Mouse (Mus musculus) megakaryocyte, embryonic 14.5 days (primary cell): ENCODE results near the gene Mks1. TPM values are rescaled to one million over a fixed set of nuclear protein-coding genes. Genes with fewer than 3 reads are reported as not detected.
"Not testable (repeated sequence)": the region's sequence is repeated elsewhere in the genome, so short reads cannot be mapped to it uniquely, and the experiment has no call there.

ENCODE experiments used
- H3K27me3 ChIP-seq: replicated peaks from 2 replicates; pipeline ENCODE3; 2012; ENCODE audit warnings: inconsistent platforms
- H3K36me3 ChIP-seq: replicated peaks from 2 replicates; pipeline ENCODE3; 2012; ENCODE audit warnings: low read length, inconsistent platforms, mixed read lengths
- H3K4me1 ChIP-seq: 2 replicates; pipeline ENCODE4 v1.6.1; 2012; ENCODE audit warnings: inconsistent platforms
- H3K4me3 ChIP-seq: replicated peaks from 2 replicates; pipeline ENCODE3; 2012; ENCODE audit warnings: moderate library complexity, mild to moderate bottlenecking, inconsistent platforms
- H3K9me3 ChIP-seq: 2 replicates; pipeline ENCODE4 v1.6.1; 2012; ENCODE audit warnings: inconsistent platforms
- FLI1 ChIP-seq: IDR thresholded peaks from 2 replicates; pipeline ENCODE4 v1.6.1; 2012; ENCODE audit warnings: low read length, inconsistent platforms, mixed read lengths
- GATA1 ChIP-seq: IDR thresholded peaks from 3 replicates; pipeline ENCODE4 v1.6.1; 2012; ENCODE audit warnings: mixed read lengths, low read length, inconsistent platforms, borderline replicate concordance
- polyA plus RNA-seq: library from polyadenylated mRNA; stranded (reverse); fragments of >175 nt; gene quantifications from 2 replicates; pipeline ENCODE4 v1.2.3, GENCODE M21; 2012; ENCODE audit warnings: low replicate concordance; ENCODE audit not compliant: insufficient read depth

The Mks1 gene
- polyA plus RNA-seq, 1 experiment: 3.8 TPM

DNA sequence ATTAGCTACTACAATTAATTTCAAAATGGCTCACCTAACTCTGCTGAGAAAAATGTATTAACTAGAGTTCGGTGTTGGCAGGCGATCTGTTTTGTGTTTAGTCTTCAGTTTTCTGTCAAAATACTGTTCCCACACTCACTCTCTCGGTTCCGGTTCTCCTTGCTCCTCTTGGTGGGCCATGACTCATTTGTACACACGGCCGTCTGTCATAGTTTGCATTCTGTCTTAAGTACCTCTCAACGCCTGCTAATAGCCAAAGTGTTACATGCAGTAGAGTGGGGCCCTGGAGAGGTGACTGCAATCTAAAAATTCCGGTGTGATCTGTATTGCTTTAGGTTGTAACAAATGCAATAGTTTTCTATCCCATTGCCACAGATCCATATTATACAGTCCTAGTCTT lies 12.3 kb upstream of the Mks1 start:
- no peak for TF ChIP-seq GATA1
- TF ChIP-seq FLI1: no peak
- Histone ChIP-seq H3K36me3 (no peaks in the 10 kb centered on the region), H3K4me3 (no peak overlapping the region), H3K27me3 (peaks cover 31% of the 10 kb centered on the region), H3K9me3 (no peaks in the 10 kb centered on the region), H3K4me1 (no peaks in the 10 kb centered on the region)

DNA sequence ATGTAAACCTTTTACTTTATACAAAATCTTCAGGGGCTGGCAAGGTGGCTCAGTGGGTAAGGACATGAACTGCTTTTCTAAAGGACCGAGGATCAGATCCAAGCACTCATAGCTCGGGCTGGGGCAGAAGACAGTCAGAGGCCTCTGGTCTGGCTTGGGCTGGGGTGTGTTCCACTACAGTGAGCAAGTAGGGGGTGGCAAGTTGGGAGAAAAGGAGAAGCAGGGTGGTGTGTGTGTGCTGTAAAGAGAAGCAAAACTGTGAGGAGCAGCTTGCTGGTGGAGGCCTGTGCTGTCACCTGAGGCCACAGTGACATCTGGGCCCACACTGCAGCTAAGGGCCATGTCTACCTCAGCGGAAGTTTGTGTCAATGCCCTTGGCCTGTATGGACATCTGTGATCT lies 11.6 kb upstream of the Mks1 start:
- Histone ChIP-seq H3K36me3 (no peaks in the 10 kb centered on the region), H3K4me1 (no peaks in the 10 kb centered on the region), H3K4me3 (peak overlapping the region; percentile 50), H3K27me3 (peaks cover 30% of the 10 kb centered on the region), H3K9me3 (no peaks in the 10 kb centered on the region)
- TF ChIP-seq GATA1: no peak
- no peak for TF ChIP-seq FLI1

GRCm38 (mm10) chr11:87846968-87847600 lies 5.9 kb upstream of the Mks1 start:
- Histone ChIP-seq H3K27me3 (peaks cover 15% of the 10 kb centered on the region), H3K4me3 (no peak overlapping the region), H3K9me3 (no peaks in the 10 kb centered on the region), H3K36me3 (no peaks in the 10 kb centered on the region), H3K4me1 (peaks cover 3% of the 10 kb centered on the region; the same call in 1 of the 2 replicates)
- TF ChIP-seq GATA1: no peak
- no peak for TF ChIP-seq FLI1

DNA sequence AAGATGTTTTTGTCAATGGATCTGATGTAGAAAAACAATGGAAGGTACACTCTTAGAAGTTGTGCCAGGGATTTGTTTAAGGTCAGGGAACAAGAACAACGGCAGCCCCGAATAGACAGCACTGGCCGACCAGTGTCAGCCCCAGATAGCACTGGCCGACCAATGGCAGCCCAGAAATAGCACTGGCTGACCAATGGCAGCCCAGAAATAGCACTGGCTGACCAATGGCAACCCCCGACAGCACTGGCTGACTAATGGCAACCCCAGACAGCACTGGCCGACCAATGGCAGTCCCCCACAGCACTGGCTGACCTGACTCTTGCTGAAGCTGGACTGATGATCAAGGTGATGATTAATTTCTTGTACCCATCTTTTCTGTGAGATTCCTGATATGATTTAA lies 5.1 kb upstream of the Mks1 start:
- TF ChIP-seq GATA1 (no peak), FLI1 (no peak)
- Histone ChIP-seq H3K27me3 (peaks cover 14% of the 10 kb centered on the region), H3K9me3 (no peaks in the 10 kb centered on the region), H3K4me1 (peaks cover 7% of the 10 kb centered on the region), H3K36me3 (no peaks in the 10 kb centered on the region), H3K4me3 (no peak overlapping the region)

DNA sequence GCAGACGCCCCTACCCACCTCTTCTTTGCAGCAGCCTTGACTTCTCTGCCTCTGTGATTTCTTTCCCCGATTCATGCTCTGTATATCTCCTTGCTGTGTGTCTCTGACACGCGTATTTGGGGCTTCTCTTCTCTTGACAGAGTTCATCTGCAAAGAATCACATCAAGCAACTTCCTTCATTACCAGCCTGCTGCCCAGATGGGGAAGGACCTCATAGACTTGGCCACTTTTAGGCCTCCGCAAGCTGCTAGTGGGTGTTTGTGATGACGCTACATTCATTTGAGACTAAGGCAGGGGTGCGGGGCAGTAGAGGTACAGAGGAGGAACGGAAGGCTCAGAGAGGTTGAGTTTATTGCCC lies 561 bp downstream of the Mks1 start:
- Histone ChIP-seq H3K36me3 (peaks cover 23% of the 10 kb centered on the region), H3K9me3 (no peaks in the 10 kb centered on the region), H3K4me3 (peak overlapping the region; percentile 93), H3K4me1 (peaks cover 16% of the 10 kb centered on the region), H3K27me3 (peaks cover 17% of the 10 kb centered on the region)
- TF ChIP-seq GATA1 (no peak), FLI1 (no peak)

- no peak for TF ChIP-seq GATA1
- TF ChIP-seq FLI1: no peak
- H3K9me3 ChIP-seq: no peaks in the 10 kb centered on the region
- H3K36me3 ChIP-seq: peaks cover 23% of the 10 kb centered on the region
- no peak overlapping the region for H3K4me3 ChIP-seq
- peaks cover 16% of the 10 kb centered on the region for H3K4me1 ChIP-seq
- H3K27me3 ChIP-seq: peaks cover 18% of the 10 kb centered on the region
Measured at GRCm38 (mm10) chr11:87854550-87854949, 1.5 kb downstream of the Mks1 start.

- Histone ChIP-seq H3K9me3 (no peaks in the 10 kb centered on the region), H3K36me3 (peaks cover 48% of the 10 kb centered on the region), H3K27me3 (peaks cover 33% of the 10 kb centered on the region), H3K4me1 (peaks cover 23% of the 10 kb centered on the region), H3K4me3 (no peak overlapping the region)
- TF ChIP-seq FLI1: no peak
- no peak for TF ChIP-seq GATA1
Measured at GRCm38 (mm10) chr11:87859273-87859672, 6.3 kb downstream of the Mks1 start.

- Histone ChIP-seq H3K36me3 (peaks cover 48% of the 10 kb centered on the region), H3K27me3 (peaks cover 37% of the 10 kb centered on the region), H3K9me3 (no peaks in the 10 kb centered on the region; the same call in 1 of the 2 replicates), H3K4me3 (no peak overlapping the region), H3K4me1 (peaks cover 23% of the 10 kb centered on the region)
- TF ChIP-seq FLI1 (no peak), GATA1 (no peak)
Measured at GRCm38 (mm10) chr11:87860426-87860825, 7.4 kb downstream of the Mks1 start.

GRCm38 (mm10) chr11:87862805-87863204 lies 9.8 kb downstream of the Mks1 start:
- no peak overlapping the region for H3K4me3 ChIP-seq
- H3K4me1 ChIP-seq: peaks cover 23% of the 10 kb centered on the region
- H3K9me3 ChIP-seq: no peaks in the 10 kb centered on the region; the same call in 1 of the 2 replicates
- peaks cover 31% of the 10 kb centered on the region for H3K36me3 ChIP-seq
- no peak for TF ChIP-seq FLI1
- TF ChIP-seq GATA1: no peak
- H3K27me3 ChIP-seq: peaks cover 33% of the 10 kb centered on the region

DNA sequence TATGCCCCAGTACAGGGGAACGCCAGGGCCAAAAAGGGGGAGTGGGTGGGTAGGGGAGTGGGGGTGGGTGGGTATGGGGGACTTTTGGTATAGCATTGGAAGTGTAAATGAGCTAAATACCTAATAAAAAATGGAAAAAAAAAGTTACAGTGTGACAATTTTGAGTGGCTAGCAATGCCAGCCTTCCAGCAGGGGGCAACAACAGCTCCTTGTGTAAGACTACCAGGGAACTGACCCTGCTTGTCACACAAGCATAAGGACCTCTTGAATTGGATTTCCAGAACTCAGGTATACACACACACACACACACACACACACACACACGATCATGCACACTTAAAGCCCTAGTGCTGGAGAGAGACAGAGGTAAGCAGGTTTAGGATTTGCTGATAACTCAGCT lies 13.9 kb downstream of the Mks1 start:
- H3K4me3 ChIP-seq, H3K36me3 ChIP-seq: not testable (repeated sequence)
- peaks cover 57% of the 10 kb centered on the region for H3K27me3 ChIP-seq

GRCm38 (mm10) chr11:87870096-87870495 lies 17.1 kb downstream of the Mks1 start:
- Histone ChIP-seq H3K4me3 (no peak overlapping the region), H3K36me3 (no peaks in the 10 kb centered on the region), H3K4me1 (peaks cover 10% of the 10 kb centered on the region), H3K9me3 (no peaks in the 10 kb centered on the region), H3K27me3 (peaks cover 73% of the 10 kb centered on the region)
- no peak for TF ChIP-seq FLI1

More for the DNA sequence above, 13.9 kb downstream of the Mks1 start:
- H3K4me1 ChIP-seq: peaks cover 17% of the 10 kb centered on the region
- not testable (repeated sequence) for H3K9me3 ChIP-seq
